Mouse (Mus musculus): ENCODE results near the gene Pum2. TPM values are rescaled to one million over a fixed set of nuclear protein-coding genes. Genes with fewer than 3 reads are reported as not detected.
A peak's percentile ranks its signal among the peaks of the same experiment; 100 is the strongest.

The Pum2 gene
- total RNA-seq, 2 experiments from 2014 or later, result 194 to 203 TPM

GRCm38 (mm10) chr12:8762667-8763066 lies 88.7 kb downstream of the Pum2 start:
- no peak for DNase-seq

DNA sequence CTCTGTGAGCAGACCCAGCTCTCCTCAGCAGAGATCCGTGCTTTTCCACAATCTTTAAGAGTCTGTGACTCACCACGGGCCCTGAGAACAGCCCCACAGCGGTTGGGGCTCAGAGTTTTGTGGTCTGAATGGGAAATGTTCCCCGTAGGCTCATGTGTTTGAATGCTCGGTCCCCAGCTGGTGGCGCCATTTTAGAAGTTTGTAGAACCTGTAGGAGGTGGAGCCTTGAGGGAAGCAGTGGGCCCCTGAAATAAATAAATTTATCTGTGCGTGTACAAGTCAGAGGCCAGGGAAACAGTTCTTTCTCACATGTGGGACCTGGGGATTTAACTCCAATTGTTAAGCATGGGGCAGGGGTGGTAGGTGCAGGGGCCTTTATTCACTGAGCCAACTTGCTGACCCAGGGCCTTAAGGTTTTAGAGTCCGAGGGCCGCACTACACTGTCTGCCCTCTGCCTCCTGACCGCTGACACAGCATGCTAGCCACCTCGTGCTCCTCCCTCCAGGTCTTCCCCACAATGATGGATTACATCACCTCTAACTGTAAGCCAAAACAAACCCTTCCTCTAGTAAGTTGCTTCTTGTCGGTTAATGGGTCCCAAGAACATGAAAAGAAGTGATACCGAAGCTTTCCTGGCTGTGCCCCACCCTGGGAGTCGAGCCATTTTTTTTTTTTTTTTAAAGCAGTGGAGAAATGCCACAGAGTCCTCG lies 90.4 kb downstream of the Pum2 start:
- no peak for DNase-seq

- DNase-seq, result peak; percentile 38 to 45
Measured at GRCm38 (mm10) chr12:8770946-8771843, 97.3 kb downstream of the Pum2 start, which contains the start of gene Sdc1. TSS of gene Sdc1 (plus strand) at chr12:8771323.

GRCm38 (mm10) chr12:8771844-8772380 lies 98.0 kb downstream of the Pum2 start:
- DNase-seq, result no peak

- no peak for DNase-seq
Measured at GRCm38 (mm10) chr12:8772451-8773143, 98.7 kb downstream of the Pum2 start.

DNA sequence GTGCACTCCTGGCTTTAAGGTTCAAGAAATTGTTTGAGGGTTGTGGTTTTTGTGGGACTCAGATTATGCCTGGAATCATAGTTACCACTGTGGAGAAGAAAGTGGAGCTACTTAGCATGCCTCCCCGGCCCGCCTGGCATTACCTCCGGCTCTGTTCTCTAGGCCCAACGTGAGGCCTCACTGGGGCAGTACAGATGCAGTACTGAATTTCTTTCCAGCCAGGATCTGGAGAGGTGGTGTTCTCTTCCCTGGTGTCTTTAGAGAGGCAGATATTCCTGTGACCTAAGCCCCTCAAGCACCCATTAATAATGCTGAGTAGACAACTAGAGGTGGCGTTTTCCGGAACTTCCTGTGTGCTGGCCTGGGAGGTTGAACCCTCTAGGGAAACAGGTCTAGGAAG lies 99.4 kb downstream of the Pum2 start:
- no peak for DNase-seq

DNA sequence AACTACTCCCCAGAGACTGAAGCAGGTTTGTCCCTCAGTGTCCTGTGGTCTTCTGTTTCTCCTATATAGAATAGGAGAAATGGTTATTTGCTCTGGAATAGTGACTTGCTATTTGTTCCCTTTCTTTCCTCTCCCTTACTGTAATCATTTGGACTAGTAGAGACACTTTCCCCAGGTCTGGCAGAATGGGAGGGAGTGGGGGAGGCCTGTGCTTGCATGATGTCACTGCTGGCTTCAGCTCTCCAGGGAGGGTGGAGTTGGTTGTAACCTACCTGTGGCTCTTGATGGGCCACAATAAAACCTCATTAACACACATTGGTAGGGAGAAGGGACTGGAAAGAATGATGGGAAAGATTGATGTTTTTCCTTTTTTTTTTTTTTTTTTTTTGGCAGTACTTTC lies 100.2 kb downstream of the Pum2 start:
- no peak for DNase-seq

- no peak for DNase-seq
Measured at GRCm38 (mm10) chr12:8776206-8776605, 102.3 kb downstream of the Pum2 start.

GRCm38 (mm10) chr12:8776741-8777140 lies 102.8 kb downstream of the Pum2 start:
- DNase-seq, result no peak

- DNase-seq, result no peak
Measured at GRCm38 (mm10) chr12:8778106-8778505, 104.2 kb downstream of the Pum2 start.

- DNase-seq, result no peak
Measured at GRCm38 (mm10) chr12:8779851-8780250, 105.9 kb downstream of the Pum2 start.

DNA sequence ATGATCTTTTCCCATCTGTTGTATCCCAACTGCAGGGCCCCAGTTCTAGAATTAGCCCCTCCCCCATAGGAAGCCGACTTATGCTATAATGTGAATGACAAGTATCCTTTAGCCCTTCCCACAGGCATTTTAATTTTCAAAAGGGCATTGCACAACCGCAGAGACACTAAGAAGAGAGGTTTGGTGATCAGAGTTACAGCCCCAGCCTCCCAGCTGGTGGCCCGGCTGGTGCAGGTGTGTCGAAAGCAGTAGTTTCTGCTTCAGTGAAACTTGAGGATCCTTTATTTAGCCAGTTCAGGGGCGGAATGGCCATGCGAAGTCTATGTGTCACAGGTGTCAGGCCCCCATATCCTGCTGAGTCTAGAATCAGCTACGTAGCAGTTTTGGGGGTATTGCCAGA lies 107.2 kb downstream of the Pum2 start:
- no peak for DNase-seq

DNA sequence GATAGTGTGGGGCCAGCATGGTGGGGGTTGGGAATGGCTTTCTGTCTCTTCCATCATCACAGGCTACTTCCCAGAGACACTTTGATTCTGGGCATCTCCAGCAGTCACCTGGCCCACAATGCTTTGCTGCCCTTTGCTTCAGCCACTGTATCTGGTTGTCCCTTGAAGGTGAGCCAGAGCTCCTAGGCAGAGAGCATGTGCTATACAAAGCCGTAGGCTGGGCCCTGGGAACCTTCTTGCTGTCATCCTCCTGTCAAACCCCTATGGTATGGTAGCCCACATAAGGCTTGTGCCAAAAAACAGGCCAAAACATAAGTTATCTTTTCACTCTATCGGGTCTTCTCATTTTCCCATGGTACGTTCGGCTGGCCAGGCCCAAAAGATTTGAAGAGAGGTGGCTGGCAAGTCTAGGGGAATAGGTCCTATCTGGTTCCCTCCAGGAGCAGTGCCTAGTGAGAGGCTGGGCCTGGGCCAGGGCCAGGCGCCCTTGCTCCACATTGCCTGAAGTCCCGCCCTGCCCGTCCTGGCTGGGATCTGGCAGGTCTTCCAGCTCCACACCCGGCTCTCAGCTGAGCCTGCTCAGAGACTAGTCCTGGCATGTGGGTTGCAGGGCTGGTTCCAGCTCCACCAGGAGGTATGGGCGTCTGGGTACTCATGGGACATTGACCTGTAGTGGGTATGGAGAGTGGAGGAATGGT lies 107.9 kb downstream of the Pum2 start:
- DNase-seq, result no peak

DNA sequence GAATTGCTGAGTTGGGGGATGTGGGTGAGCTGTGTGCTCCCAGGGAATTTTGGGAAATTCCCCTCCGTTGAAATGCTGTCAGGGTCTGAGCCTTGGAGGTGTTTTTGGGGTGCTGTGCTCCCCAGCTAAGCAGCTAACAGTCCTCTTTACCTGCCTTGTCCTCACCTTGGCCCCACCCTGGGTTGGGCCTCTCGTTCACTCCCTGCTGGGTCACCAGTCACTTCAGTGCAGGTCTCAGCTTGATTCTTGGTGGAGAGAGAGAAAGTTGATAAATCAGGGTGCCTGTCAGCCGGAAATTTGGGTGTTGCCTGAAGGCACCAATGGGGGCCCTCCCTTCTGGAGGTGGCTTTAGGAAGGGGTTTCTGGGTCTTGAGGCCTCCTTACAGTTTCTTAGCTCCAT lies 108.6 kb downstream of the Pum2 start:
- no peak for DNase-seq

- DNase-seq, result peak; percentile 12 to 29
Measured at GRCm38 (mm10) chr12:8784189-8784588, 110.3 kb downstream of the Pum2 start.

DNA sequence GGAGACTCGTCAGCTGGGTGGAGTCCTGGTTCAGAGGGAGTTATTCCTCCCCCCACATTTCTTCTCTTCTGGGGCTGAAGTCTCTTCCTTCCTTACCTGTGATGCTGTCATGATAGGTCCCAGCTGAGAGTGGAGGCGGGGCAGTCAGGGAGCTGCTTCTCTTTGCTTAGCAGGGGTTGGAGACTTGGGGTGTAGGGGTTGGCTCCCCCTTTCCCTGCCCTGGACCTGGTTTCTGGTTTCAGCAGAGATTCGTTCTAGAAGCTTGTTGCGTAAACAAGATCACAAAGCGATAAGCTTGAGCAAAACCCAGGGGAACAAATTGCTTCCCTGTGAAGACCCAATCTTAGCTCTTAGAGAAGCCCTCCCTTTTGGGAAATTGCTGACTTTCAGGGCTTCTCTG lies 112.5 kb downstream of the Pum2 start:
- DNase-seq, result no peak

DNA sequence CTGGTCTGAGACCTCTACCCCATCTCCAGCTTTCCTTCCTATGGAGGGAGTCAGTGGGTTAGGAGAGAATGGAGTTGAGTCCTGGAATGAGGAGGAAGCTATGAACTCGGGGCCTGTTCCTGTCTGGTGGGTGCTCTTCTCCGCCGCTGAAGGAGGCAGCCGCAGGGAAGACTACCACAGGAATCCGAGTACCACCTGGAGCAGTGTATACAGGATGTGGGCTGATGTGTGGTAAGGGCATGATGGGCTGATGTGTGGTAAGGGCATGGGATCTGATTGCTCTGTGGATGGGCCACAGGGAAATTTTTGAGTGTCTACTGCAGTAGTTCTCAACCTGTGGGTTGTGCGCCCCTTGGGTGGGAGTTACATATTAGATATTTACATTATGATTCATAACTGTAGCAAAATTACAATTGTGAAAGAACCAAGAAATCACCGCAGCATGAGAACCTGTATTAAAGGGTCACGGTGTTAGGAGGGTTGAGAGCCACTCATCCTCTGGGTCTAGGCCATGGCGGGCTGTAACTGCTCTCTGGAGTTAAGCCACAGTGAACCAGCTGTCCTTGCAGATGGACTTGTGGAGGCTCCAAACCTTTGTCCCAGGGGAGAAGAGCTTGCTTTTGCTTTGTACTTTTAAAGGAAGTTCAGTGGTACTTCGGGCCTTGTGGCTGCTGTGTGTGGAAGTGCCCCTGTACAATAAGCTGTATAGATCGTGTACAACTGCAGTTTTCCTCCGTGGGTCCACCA lies 113.2 kb downstream of the Pum2 start:
- no peak for DNase-seq

- no peak for DNase-seq
Measured at GRCm38 (mm10) chr12:8788469-8788868, 114.5 kb downstream of the Pum2 start.

- DNase-seq, result no peak
Measured at GRCm38 (mm10) chr12:8790615-8791014, 116.7 kb downstream of the Pum2 start.

- DNase-seq, result no peak
Measured at GRCm38 (mm10) chr12:8793410-8794051, 119.6 kb downstream of the Pum2 start.

DNA sequence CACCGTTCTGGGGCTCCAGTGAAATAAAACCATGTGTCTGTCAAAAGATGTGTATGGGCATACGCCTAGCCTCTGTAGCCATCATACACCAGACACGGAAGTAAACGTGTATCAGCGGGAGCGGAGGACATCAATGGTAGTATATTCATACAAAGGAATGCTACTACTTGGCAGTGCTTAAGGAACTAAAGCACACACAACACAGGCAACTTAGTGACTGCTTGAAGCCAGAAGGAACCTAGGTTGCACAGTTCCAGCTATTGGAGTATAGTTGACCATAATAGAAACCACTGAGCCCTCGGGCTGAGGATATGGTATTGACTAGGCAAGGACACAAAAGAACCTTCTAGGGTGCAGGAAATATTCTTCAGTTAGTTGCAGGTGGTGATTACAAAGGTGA lies 124.0 kb downstream of the Pum2 start:
- no peak for DNase-seq

Measured in layer of hippocampus, postnatal 36 days (tissue).